Mouse (Mus musculus): ENCODE measurements at regions not wholly inside any gene's neighbourhood (a gene's known extent, or its start where the extent isn't known, plus 50 kb on each side); places are given as distances from the start of the nearest gene placed in this dataset.

- no peak for DNase-seq (ENCODE audit: low spot score)
Measured at GRCm38 (mm10) chr2:47750997-47751623, 1062.8 kb upstream of the Acvr2a start.

- DNase-seq (ENCODE audit: low spot score): no peak
Measured at GRCm38 (mm10) chr2:47755716-47756115, 1058.2 kb upstream of the Acvr2a start.

GRCm38 (mm10) chr2:47756248-47756647 is 1057.7 kb upstream of the Acvr2a start:
- no peak for DNase-seq (ENCODE audit: low spot score)

- no peak for DNase-seq (ENCODE audit: low spot score)
Measured at GRCm38 (mm10) chr2:47775766-47776165, 1038.1 kb upstream of the Acvr2a start.

GRCm38 (mm10) chr2:47776965-47777364 is 1036.9 kb upstream of the Acvr2a start:
- DNase-seq (ENCODE audit: low spot score): no peak

GRCm38 (mm10) chr2:47785848-47786247 is 1028.1 kb upstream of the Acvr2a start:
- no peak for DNase-seq (ENCODE audit: low spot score)

GRCm38 (mm10) chr2:47822746-47823271 is 991.1 kb upstream of the Acvr2a start:
- DNase-seq (ENCODE audit: low spot score): no peak

- DNase-seq (ENCODE audit: low spot score): no peak
Measured at GRCm38 (mm10) chr2:47832493-47832892, 981.4 kb upstream of the Acvr2a start.

GRCm38 (mm10) chr2:47833517-47833916 is 980.4 kb upstream of the Acvr2a start:
- no peak for DNase-seq (ENCODE audit: low spot score)

GRCm38 (mm10) chr2:47834055-47834799 is 979.7 kb upstream of the Acvr2a start:
- DNase-seq (ENCODE audit: low spot score): no peak

GRCm38 (mm10) chr2:47857229-47857628 is 956.7 kb upstream of the Acvr2a start:
- no peak for DNase-seq (ENCODE audit: low spot score)

GRCm38 (mm10) chr2:47862446-47862845 is 951.5 kb upstream of the Acvr2a start:
- DNase-seq (ENCODE audit: low spot score): no peak

- no peak for DNase-seq (ENCODE audit: low spot score)
Measured at GRCm38 (mm10) chr2:47878002-47878401, 935.9 kb upstream of the Acvr2a start.

GRCm38 (mm10) chr2:47879071-47879470 is 934.8 kb upstream of the Acvr2a start:
- no peak for DNase-seq (ENCODE audit: low spot score)

GRCm38 (mm10) chr2:47879796-47880195 is 934.1 kb upstream of the Acvr2a start:
- DNase-seq (ENCODE audit: low spot score): no peak

GRCm38 (mm10) chr2:47888166-47888565 is 925.7 kb upstream of the Acvr2a start:
- DNase-seq (ENCODE audit: low spot score): no peak

- no peak for DNase-seq (ENCODE audit: low spot score)
Measured at GRCm38 (mm10) chr2:47891366-47891765, 922.5 kb upstream of the Acvr2a start.

GRCm38 (mm10) chr2:47892879-47893278 is 921.0 kb upstream of the Acvr2a start:
- no peak for DNase-seq (ENCODE audit: low spot score)

- DNase-seq (ENCODE audit: low spot score): no peak
Measured at GRCm38 (mm10) chr2:47894806-47895205, 919.1 kb upstream of the Acvr2a start.

GRCm38 (mm10) chr2:47914270-47914669 is 899.6 kb upstream of the Acvr2a start:
- DNase-seq (ENCODE audit: low spot score): no peak

GRCm38 (mm10) chr2:47914986-47915485 is 898.9 kb upstream of the Acvr2a start:
- no peak for DNase-seq (ENCODE audit: low spot score)

- DNase-seq (ENCODE audit: low spot score): no peak
Measured at GRCm38 (mm10) chr2:47922965-47923364, 890.9 kb upstream of the Acvr2a start.

- no peak for DNase-seq (ENCODE audit: low spot score)
Measured at GRCm38 (mm10) chr2:47926620-47927019, 887.3 kb upstream of the Acvr2a start.

All from T-cell, adult 2 months (primary cell).